Mouse (Mus musculus): ENCODE measurements around the gene Rab27a. TPM values are rescaled to one million over a fixed set of nuclear protein-coding genes. Genes with fewer than 3 reads are reported as not detected.

Gene Rab27a
- polyA plus RNA-seq (2012; rRNA removed): 13.1 and 14.8 TPM in 2 replicates

- Histone ChIP-seq H3K4me1 (ENCODE audit: control insufficient read depth, insufficient read depth, low read length) (peaks cover 7% of the 10 kb centered on the region; the same call in 1 of the 2 replicates), H3K27ac (ENCODE audit: control insufficient read depth, insufficient read depth, low read depth, low read length) (no peak within 1 kb of the TSS), H3K4me3 (ENCODE audit: control insufficient read depth, low read depth, low read length) (peak within 1 kb of the TSS; percentile 19), H3K27me3 (ENCODE audit: control insufficient read depth, insufficient read depth, low read length) (no peaks in the 10 kb centered on the region), H3K36me3 (ENCODE audit: control insufficient read depth, insufficient read depth, low read length) (no peaks in the 10 kb centered on the region)
- TF ChIP-seq CTCF (IDR thresholded peaks at IDR 0.05; ENCODE audit: control insufficient read depth, insufficient read depth, insufficient replicate concordance, low read depth, low read length) (peak; percentile 82; the same call in 1 of the 2 replicates), POLR2A (IDR thresholded peaks at IDR 0.05; ENCODE audit: control insufficient read depth, low read depth, low read length) (no peak)
Observed at GRCm38 (mm10) chr9:73044146-73045079, at the start of gene Rab27a. TSS of gene Rab27a (plus strand) at chr9:73044854.

DNA sequence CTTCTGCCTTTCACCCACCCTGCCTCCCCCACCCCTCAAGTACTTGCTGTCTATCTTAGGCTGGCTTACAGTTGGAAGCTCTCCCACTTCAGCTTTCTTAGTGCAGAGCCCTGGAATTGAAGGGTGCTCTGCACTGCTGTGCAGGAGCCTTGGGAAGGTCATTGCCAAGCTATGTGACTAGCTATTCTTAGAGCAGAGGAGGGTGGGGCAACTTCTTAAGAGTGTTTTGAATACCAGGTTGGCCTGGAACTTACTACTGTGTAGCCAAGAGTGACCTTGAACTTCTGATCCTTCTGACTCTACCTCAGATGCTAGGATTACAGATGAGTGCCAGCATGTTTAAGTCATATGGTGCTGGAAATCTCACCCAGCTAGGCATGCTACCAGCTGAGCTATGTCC, 48.5 kb upstream of the Rab27a start:
- H3K4me1 ChIP-seq (ENCODE audit: control insufficient read depth, insufficient read depth, low read length): 0 out of 2 replicates have a peak, but pooled peaks cover 2% of the 10 kb centered on the region
- no peaks in the 10 kb centered on the region for H3K36me3 ChIP-seq (ENCODE audit: control insufficient read depth, insufficient read depth, low read length)
- no peak overlapping the region for H3K27ac ChIP-seq (ENCODE audit: control insufficient read depth, insufficient read depth, low read depth, low read length)
- no peak overlapping the region for H3K4me3 ChIP-seq (ENCODE audit: control insufficient read depth, low read depth, low read length)
- no peaks in the 10 kb centered on the region for H3K27me3 ChIP-seq (ENCODE audit: control insufficient read depth, insufficient read depth, low read length)
- TF ChIP-seq CTCF (IDR thresholded peaks at IDR 0.05; ENCODE audit: control insufficient read depth, insufficient read depth, insufficient replicate concordance, low read depth, low read length): no peak
- no peak for TF ChIP-seq POLR2A (IDR thresholded peaks at IDR 0.05; ENCODE audit: control insufficient read depth, low read depth, low read length)

GRCm38 (mm10) chr9:72996806-72997205, 47.8 kb upstream of the Rab27a start:
- H3K36me3 ChIP-seq (ENCODE audit: control insufficient read depth, insufficient read depth, low read length): no peaks in the 10 kb centered on the region; the same call in 1 of the 2 replicates
- TF ChIP-seq CTCF (IDR thresholded peaks at IDR 0.05; ENCODE audit: control insufficient read depth, insufficient read depth, insufficient replicate concordance, low read depth, low read length) (no peak), POLR2A (IDR thresholded peaks at IDR 0.05; ENCODE audit: control insufficient read depth, low read depth, low read length) (no peak)
- H3K27ac ChIP-seq (ENCODE audit: control insufficient read depth, insufficient read depth, low read depth, low read length): no peak overlapping the region
- 0 out of 2 replicates have a peak, but pooled peaks cover 2% of the 10 kb centered on the region for H3K4me1 ChIP-seq (ENCODE audit: control insufficient read depth, insufficient read depth, low read length)
- H3K27me3 ChIP-seq (ENCODE audit: control insufficient read depth, insufficient read depth, low read length): no peaks in the 10 kb centered on the region
- no peak overlapping the region for H3K4me3 ChIP-seq (ENCODE audit: control insufficient read depth, low read depth, low read length)

GRCm38 (mm10) chr9:73000487-73000886, 44.2 kb upstream of the Rab27a start:
- Histone ChIP-seq H3K27me3 (ENCODE audit: control insufficient read depth, insufficient read depth, low read length) (no peaks in the 10 kb centered on the region), H3K27ac (ENCODE audit: control insufficient read depth, insufficient read depth, low read depth, low read length) (no peak overlapping the region), H3K4me3 (ENCODE audit: control insufficient read depth, low read depth, low read length) (no peak overlapping the region), H3K36me3 (ENCODE audit: control insufficient read depth, insufficient read depth, low read length) (peaks cover 2% of the 10 kb centered on the region; the same call in 1 of the 2 replicates), H3K4me1 (ENCODE audit: control insufficient read depth, insufficient read depth, low read length) (0 out of 2 replicates have a peak, but pooled peaks cover 2% of the 10 kb centered on the region)
- TF ChIP-seq POLR2A (IDR thresholded peaks at IDR 0.05; ENCODE audit: control insufficient read depth, low read depth, low read length) (no peak), CTCF (IDR thresholded peaks at IDR 0.05; ENCODE audit: control insufficient read depth, insufficient read depth, insufficient replicate concordance, low read depth, low read length) (no peak)

DNA sequence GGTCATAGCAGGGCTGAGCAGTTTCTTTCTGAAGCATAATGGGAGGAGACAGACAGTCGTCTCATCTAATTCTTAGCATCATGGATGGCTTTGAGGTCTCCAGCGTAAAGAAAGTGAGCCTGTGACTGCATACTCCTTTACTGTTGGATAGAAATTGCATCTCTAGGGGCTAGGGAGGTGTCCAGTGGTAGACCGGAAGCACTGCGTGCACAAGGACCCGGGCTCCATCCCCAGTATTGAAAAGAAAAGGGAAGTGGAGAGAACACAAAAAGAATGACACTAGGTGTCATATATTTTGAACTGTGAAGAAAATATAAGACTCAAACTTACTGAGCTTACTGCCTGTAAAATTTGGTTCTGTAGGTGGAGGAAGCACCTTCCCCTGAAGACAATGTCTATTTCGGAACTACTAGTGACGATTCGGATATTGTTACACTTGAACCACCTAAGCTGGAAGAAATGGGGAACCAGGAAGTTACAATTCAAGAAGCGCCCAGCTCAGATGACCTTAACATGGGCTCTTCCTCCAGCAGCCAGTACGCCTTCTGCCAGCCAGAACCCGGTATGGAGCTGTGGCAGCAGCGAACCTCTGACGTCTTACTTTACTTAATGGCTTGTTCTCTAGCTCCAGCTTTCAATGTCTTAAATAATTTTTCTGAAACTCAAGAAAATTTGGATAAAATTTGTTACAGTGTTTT, 43.2 kb upstream of the Rab27a start:
- no peak for TF ChIP-seq POLR2A (IDR thresholded peaks at IDR 0.05; ENCODE audit: control insufficient read depth, low read depth, low read length)
- no peak for TF ChIP-seq CTCF (IDR thresholded peaks at IDR 0.05; ENCODE audit: control insufficient read depth, insufficient read depth, insufficient replicate concordance, low read depth, low read length)
- Histone ChIP-seq H3K27ac (ENCODE audit: control insufficient read depth, insufficient read depth, low read depth, low read length) (no peak overlapping the region), H3K36me3 (ENCODE audit: control insufficient read depth, insufficient read depth, low read length) (peaks cover 2% of the 10 kb centered on the region; the same call in 1 of the 2 replicates), H3K27me3 (ENCODE audit: control insufficient read depth, insufficient read depth, low read length) (no peaks in the 10 kb centered on the region), H3K4me3 (ENCODE audit: control insufficient read depth, low read depth, low read length) (no peak overlapping the region), H3K4me1 (ENCODE audit: control insufficient read depth, insufficient read depth, low read length) (no peaks in the 10 kb centered on the region)

DNA sequence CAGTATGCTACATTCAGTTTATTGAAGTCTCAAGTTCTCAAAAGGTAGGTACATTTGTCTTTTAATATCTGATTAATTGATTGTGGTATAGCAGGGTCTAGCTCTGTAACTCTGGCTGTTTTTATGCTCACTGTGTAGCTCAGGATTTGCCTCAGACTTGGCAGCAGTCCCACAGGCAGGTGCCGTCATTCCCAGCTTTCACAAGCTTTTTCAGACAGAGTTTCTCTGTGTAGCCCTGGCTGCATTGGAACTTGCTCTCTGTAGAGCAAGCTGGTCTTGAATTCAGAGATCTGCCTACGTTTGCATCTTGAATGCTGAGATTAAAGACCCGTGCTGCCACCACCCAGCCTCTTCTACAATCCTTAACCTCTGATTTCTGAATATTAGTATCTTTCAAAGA, 42.5 kb upstream of the Rab27a start:
- H3K4me1 ChIP-seq (ENCODE audit: control insufficient read depth, insufficient read depth, low read length): no peaks in the 10 kb centered on the region
- H3K4me3 ChIP-seq (ENCODE audit: control insufficient read depth, low read depth, low read length): no peak overlapping the region
- H3K27ac ChIP-seq (ENCODE audit: control insufficient read depth, insufficient read depth, low read depth, low read length): no peak overlapping the region
- TF ChIP-seq POLR2A (IDR thresholded peaks at IDR 0.05; ENCODE audit: control insufficient read depth, low read depth, low read length) (no peak), CTCF (IDR thresholded peaks at IDR 0.05; ENCODE audit: control insufficient read depth, insufficient read depth, insufficient replicate concordance, low read depth, low read length) (no peak)
- peaks cover 2% of the 10 kb centered on the region; the same call in 1 of the 2 replicates for H3K36me3 ChIP-seq (ENCODE audit: control insufficient read depth, insufficient read depth, low read length)
- H3K27me3 ChIP-seq (ENCODE audit: control insufficient read depth, insufficient read depth, low read length): no peaks in the 10 kb centered on the region

DNA sequence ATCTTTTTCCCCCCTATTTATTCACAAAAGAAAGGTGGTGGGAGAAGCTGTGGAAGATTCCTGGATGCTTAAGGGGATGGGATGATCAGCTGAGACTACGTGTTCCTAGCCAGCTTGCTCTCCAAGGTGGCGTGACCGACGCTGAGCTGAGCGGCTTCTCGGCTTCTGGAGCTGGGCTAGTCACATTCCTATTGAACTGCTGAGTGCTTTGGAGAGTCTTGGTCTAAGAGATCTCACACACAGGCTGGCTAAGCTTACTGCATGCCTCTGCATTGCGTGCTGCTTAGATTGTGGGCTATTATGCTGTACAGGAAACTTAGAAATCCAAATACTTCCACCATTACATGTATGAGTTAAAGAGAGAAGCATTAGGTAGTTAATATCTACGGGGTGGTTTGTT, 40.6 kb upstream of the Rab27a start:
- H3K4me3 ChIP-seq (ENCODE audit: control insufficient read depth, low read depth, low read length): no peak overlapping the region
- H3K36me3 ChIP-seq (ENCODE audit: control insufficient read depth, insufficient read depth, low read length): peaks cover 2% of the 10 kb centered on the region; the same call in 1 of the 2 replicates
- no peak overlapping the region for H3K27ac ChIP-seq (ENCODE audit: control insufficient read depth, insufficient read depth, low read depth, low read length)
- TF ChIP-seq POLR2A (IDR thresholded peaks at IDR 0.05; ENCODE audit: control insufficient read depth, low read depth, low read length) (no peak), CTCF (IDR thresholded peaks at IDR 0.05; ENCODE audit: control insufficient read depth, insufficient read depth, insufficient replicate concordance, low read depth, low read length) (no peak)
- H3K4me1 ChIP-seq (ENCODE audit: control insufficient read depth, insufficient read depth, low read length): no peaks in the 10 kb centered on the region
- no peaks in the 10 kb centered on the region for H3K27me3 ChIP-seq (ENCODE audit: control insufficient read depth, insufficient read depth, low read length)

Data from testis, adult 2 months (tissue).